Mouse (Mus musculus): ENCODE measurements around the gene Ugt1a1.

- TF ChIP-seq EP300 (IDR thresholded peaks at IDR 0.05; ENCODE audit: low read depth) (no peak), CTCF (IDR thresholded peaks at IDR 0.05; ENCODE audit: low read depth) (no peak)
These were observed 41.8 kb downstream of the Ugt1a1 start for GRCm38 (mm10) chr1:88253540-88253939.

Data from liver, embryonic 14.5 days (tissue).